Mouse (Mus musculus) liver, adult 2 months (tissue): Measurements from ENCODE around the gene Gas6. TPM values are rescaled to one million over a fixed set of nuclear protein-coding genes. Genes with fewer than 3 reads are reported as not detected.

Source experiments
- DNase-seq: peaks from one replicate; pipeline ENCODE4 v3.0.0-alpha.2; 2011; ENCODE audit warnings: low read depth, low spot score; ENCODE audit errors: extremely low read depth
- H3K27ac ChIP-seq: fragments of 200-500 bp; replicated peaks from 2 replicates; pipeline ENCODE4 v1.5.1; 2012; ENCODE audit warnings: low read depth, mild to moderate bottlenecking, control low read depth, inconsistent platforms, low read length; ENCODE audit not compliant: insufficient read depth
- H3K27me3 ChIP-seq: fragments of 200-500 bp; 2 replicates; pipeline ENCODE4 v1.6.1; 2012; ENCODE audit warnings: mild to moderate bottlenecking, moderate library complexity, low read length, inconsistent platforms; ENCODE audit not compliant: control insufficient read depth, insufficient read depth
- H3K36me3 ChIP-seq: fragments of 200-500 bp; 2 replicates; pipeline ENCODE4 v1.6.1; 2012; ENCODE audit warnings: low read length, inconsistent platforms; ENCODE audit not compliant: control insufficient read depth, insufficient read depth
- H3K4me1 ChIP-seq: fragments of 200-500 bp; 2 replicates; pipeline ENCODE4 v1.6.1; 2011; ENCODE audit warnings: low read length; ENCODE audit not compliant: control insufficient read depth, insufficient read depth
- H3K4me3 ChIP-seq: fragments of 200-500 bp; 2 replicates; pipeline ENCODE4 v1.5.1; 2011; ENCODE audit warnings: low read depth, mild to moderate bottlenecking, control low read depth, low read length, moderate library complexity; ENCODE audit not compliant: insufficient read depth
- H3K79me2 ChIP-seq: fragments of 200-500 bp; 2 replicates; pipeline ENCODE4 v1.6.1; 2012; ENCODE audit warnings: inconsistent platforms, mild to moderate bottlenecking, low read length, moderate library complexity; ENCODE audit not compliant: control insufficient read depth, insufficient read depth
- H3K9ac ChIP-seq: fragments of 200-500 bp; 2 replicates; pipeline ENCODE4 v1.6.1; 2012; ENCODE audit warnings: low read depth, mild to moderate bottlenecking, control low read depth, inconsistent platforms, low read length
- CTCF ChIP-seq: fragments of 200-500 bp; IDR thresholded peaks from 2 replicates; pipeline ENCODE4 v1.5.1; 2011; ENCODE audit warnings: low read depth, low read length, control low read depth
- POLR2A ChIP-seq: fragments of 200-500 bp; IDR thresholded peaks from 2 replicates; pipeline ENCODE4 v1.6.1; 2011; ENCODE audit warnings: low read length, control low read depth; ENCODE audit not compliant: insufficient read depth; ENCODE audit errors: extremely low read depth
- WGBS: fragments of 180-500 bp; shearing (Covaris S2); methylation state at CpG from one replicate; pipeline ENCODE4 v1.1.7; 2018; 5-methylcytosine and 5-hydroxymethylcytosine counted together
- polyA plus RNA-seq: library from polyadenylated mRNA; depleted of rRNA; stranded (reverse); fragments of >200 nt; gene quantifications from 2 replicates; pipeline ENCODE4 v1.2.3, GENCODE M21; 2012
- total RNA-seq: library from RNA; depleted of rRNA; stranded (reverse); fragments of >200 nt; gene quantifications from 2 replicates; pipeline ENCODE4 v1.2.3, GENCODE M21; 2014

Gas6 gene
- total and polyA plus RNA-seq, 2 experiments: 25.5 to 36.6 TPM

- no peak for TF ChIP-seq POLR2A
- TF ChIP-seq CTCF: no peak
- H3K4me3 ChIP-seq: no peak overlapping the region
- 72% methylated on average over 8 of the region's 8 CpGs for WGBS
- no peaks in the 10 kb centered on the region for H3K4me1 ChIP-seq
- H3K27me3 ChIP-seq: no peaks in the 10 kb centered on the region
- H3K27ac ChIP-seq: no peak overlapping the region
- no peak for DNase-seq
- H3K36me3 ChIP-seq: no peaks in the 10 kb centered on the region
- no peaks in the 10 kb centered on the region for H3K79me2 ChIP-seq
- no peak overlapping the region for H3K9ac ChIP-seq
These were observed 39.8 kb downstream of the Gas6 start for GRCm38 (mm10) chr8:13454341-13455113.

GRCm38 (mm10) chr8:13451747-13452277 is 42.5 kb downstream of the Gas6 start:
- H3K27me3 ChIP-seq: no peaks in the 10 kb centered on the region
- no peak overlapping the region for H3K9ac ChIP-seq
- whole genome bisulfite sequencing: 38% methylated on average over 6 of the region's 6 CpGs
- H3K27ac ChIP-seq: no peak overlapping the region
- H3K4me3 ChIP-seq: no peak overlapping the region
- TF ChIP-seq POLR2A: no peak
- TF ChIP-seq CTCF: no peak
- H3K36me3 ChIP-seq: no peaks in the 10 kb centered on the region
- H3K79me2 ChIP-seq: no peaks in the 10 kb centered on the region
- H3K4me1 ChIP-seq: no peaks in the 10 kb centered on the region
- peak; percentile 48 for DNase-seq

- Histone ChIP-seq H3K79me2 (no peaks in the 10 kb centered on the region), H3K27me3 (no peaks in the 10 kb centered on the region), H3K4me3 (no peak overlapping the region), H3K9ac (no peak overlapping the region), H3K27ac (no peak overlapping the region), H3K36me3 (no peaks in the 10 kb centered on the region), H3K4me1 (no peaks in the 10 kb centered on the region)
- TF ChIP-seq POLR2A: no peak
- no peak for TF ChIP-seq CTCF
- WGBS: 52% methylated on average over 4 of the region's 4 CpGs
- DNase-seq: no peak
These were observed 46.1 kb downstream of the Gas6 start for GRCm38 (mm10) chr8:13448145-13448544.

- H3K27ac ChIP-seq: no peak overlapping the region
- no peak overlapping the region for H3K4me3 ChIP-seq
- no peak overlapping the region for H3K9ac ChIP-seq
- H3K36me3 ChIP-seq: no peaks in the 10 kb centered on the region
- no peaks in the 10 kb centered on the region for H3K27me3 ChIP-seq
- H3K4me1 ChIP-seq: no peaks in the 10 kb centered on the region
- WGBS: 84% methylated on average over 6 of the region's 6 CpGs
- no peak for DNase-seq
- TF ChIP-seq CTCF (no peak), POLR2A (no peak)
- no peaks in the 10 kb centered on the region for H3K79me2 ChIP-seq
These were observed 47.8 kb downstream of the Gas6 start for GRCm38 (mm10) chr8:13446456-13446855.

- no peaks in the 10 kb centered on the region for H3K79me2 ChIP-seq
- no peaks in the 10 kb centered on the region for H3K27me3 ChIP-seq
- H3K4me1 ChIP-seq: no peaks in the 10 kb centered on the region
- WGBS: 88% methylated on average over 2 of the region's 2 CpGs
- H3K9ac ChIP-seq: no peak overlapping the region
- H3K27ac ChIP-seq: no peak overlapping the region
- no peak for DNase-seq
- H3K36me3 ChIP-seq: no peaks in the 10 kb centered on the region
- no peak overlapping the region for H3K4me3 ChIP-seq
- TF ChIP-seq POLR2A (no peak), CTCF (no peak)
These were observed 52.1 kb downstream of the Gas6 start for GRCm38 (mm10) chr8:13442152-13442551.

- TF ChIP-seq POLR2A (no peak), CTCF (no peak)
- no peak overlapping the region for H3K4me3 ChIP-seq
- H3K4me1 ChIP-seq: no peaks in the 10 kb centered on the region
- no peaks in the 10 kb centered on the region for H3K79me2 ChIP-seq
- no peaks in the 10 kb centered on the region for H3K36me3 ChIP-seq
- DNase-seq: no peak
- no peak overlapping the region for H3K9ac ChIP-seq
- peaks cover 3% of the 10 kb centered on the region; the same call in 1 of the 2 replicates for H3K27me3 ChIP-seq
- 70% methylated on average over 2 of the region's 2 CpGs for WGBS
- no peak overlapping the region for H3K27ac ChIP-seq
These were observed 56.8 kb downstream of the Gas6 start for GRCm38 (mm10) chr8:13437531-13437930.
